Mouse (Mus musculus) kidney, embryonic 15.5 days (tissue): ENCODE results near the gene Golga5. TPM values are rescaled to one million over a fixed set of nuclear protein-coding genes. Genes with fewer than 3 reads are reported as not detected.

ENCODE experiments used
- ATAC-seq: fragments of 200-750 bp; cut with Nextera tagmentation; replicated peaks from 2 replicates; pipeline ENCODE4 v1.8.0; 2017; ENCODE audit warnings: moderate TSS enrichment; ENCODE audit not compliant: low FRiP score
- H3K27ac ChIP-seq: fragments of 300-500 bp; sonication (generic); 2 replicates; pipeline ENCODE4 v1.5.1; 2015; ENCODE audit warnings: mild to moderate bottlenecking, inconsistent platforms
- H3K27me3 ChIP-seq: fragments of 300-500 bp; sonication (generic); 2 replicates; pipeline ENCODE4 v1.6.1; 2015; ENCODE audit warnings: inconsistent platforms
- H3K36me3 ChIP-seq: fragments of 300-500 bp; sonication (generic); 2 replicates; pipeline ENCODE4 v1.6.1; 2015; ENCODE audit warnings: inconsistent platforms
- H3K4me1 ChIP-seq: fragments of 300-500 bp; sonication (generic); 2 replicates; pipeline ENCODE4 v1.6.1; 2015; ENCODE audit warnings: inconsistent platforms
- H3K4me2 ChIP-seq: fragments of 300-500 bp; sonication (generic); 2 replicates; pipeline ENCODE4 v1.6.1; 2015; ENCODE audit warnings: moderate library complexity, mild to moderate bottlenecking, inconsistent platforms
- H3K4me3 ChIP-seq: fragments of 300-500 bp; sonication (generic); replicated peaks from 2 replicates; pipeline ENCODE4 v1.5.1; 2015; ENCODE audit warnings: mild to moderate bottlenecking, inconsistent platforms
- H3K9ac ChIP-seq: fragments of 300-500 bp; sonication (generic); 2 replicates; pipeline ENCODE4 v1.6.1; 2015; ENCODE audit warnings: mild to moderate bottlenecking, inconsistent platforms
- H3K9me3 ChIP-seq: fragments of 300-500 bp; sonication (generic); replicated peaks from 2 replicates; pipeline ENCODE4 v1.6.1; 2016; ENCODE audit warnings: inconsistent platforms
- WGBS: fragments of 180-500 bp; shearing (Covaris S2); methylation state at CpG from one replicate; pipeline ENCODE4 v1.1.7; 2015; ENCODE audit warnings: mixed read lengths; 5-methylcytosine and 5-hydroxymethylcytosine counted together
- polyA plus RNA-seq: library from polyadenylated mRNA; unstranded; fragments of >200 nt; fragmentation: Nextera tagmentation; extraction: Ambion mirVana; gene quantifications from 2 replicates; pipeline ENCODE4 v1.2.1, GENCODE M21; 2015

The Golga5 gene
- 35.2 and 38.5 TPM in 2 replicates for polyA plus RNA-seq

DNA sequence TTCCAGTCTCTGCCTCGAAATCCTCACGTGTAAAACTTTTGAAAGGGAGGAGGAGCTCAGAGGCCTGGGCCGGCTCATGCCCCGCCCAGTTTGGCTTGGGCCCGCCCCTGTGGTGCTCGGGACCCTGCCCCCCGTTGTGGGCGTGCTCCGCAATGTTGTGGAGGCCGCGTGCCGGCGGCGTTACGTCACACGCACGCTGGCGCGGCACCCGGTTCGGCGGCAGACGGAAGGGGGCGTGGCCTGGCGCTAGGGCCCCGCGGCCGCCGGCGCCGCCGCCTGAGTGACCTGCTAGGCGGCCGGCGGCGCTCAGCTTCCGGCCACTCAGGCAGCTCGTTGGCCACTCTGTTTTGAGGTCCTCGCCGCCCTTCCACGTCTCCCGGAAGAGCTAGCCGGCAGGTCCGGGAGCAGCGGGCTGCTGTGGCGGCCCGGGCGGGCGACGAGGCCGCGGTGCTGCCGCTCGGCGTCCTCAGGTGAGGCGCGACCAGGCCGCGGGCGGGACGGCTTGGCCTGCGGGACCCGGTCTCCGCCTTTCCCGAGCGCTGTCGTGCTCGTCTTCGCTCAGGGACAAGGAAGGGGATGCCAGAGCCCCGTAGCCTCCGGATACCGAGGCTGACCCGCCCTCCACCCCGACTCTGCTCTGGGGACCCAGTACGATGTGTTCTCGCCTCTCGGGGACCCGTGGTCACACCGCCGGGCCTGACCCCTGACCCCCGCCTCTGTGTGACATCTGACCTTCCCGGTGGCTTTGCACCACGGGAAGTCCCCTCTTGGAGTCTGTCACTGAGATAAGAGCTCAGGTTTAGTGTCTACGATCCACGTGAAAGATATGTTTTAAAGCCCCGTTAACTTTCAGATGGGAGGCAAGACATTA, at the start of gene Golga5:
Gene Golga5 (plus strand): TSS at position 242 of the 871 bp plus-strand sequence.
- under 1% methylated on average over 86 of the region's 86 CpGs for WGBS
- Histone ChIP-seq H3K27me3 (no peaks in the 10 kb centered on the region), H3K4me3 (peak within 1 kb of the TSS; percentile 100), H3K4me1 (peaks cover 7% of the 10 kb centered on the region), H3K4me2 (peak within 1 kb of the TSS; percentile 71), H3K27ac (peak within 1 kb of the TSS; percentile 80), H3K36me3 (peaks cover 21% of the 10 kb centered on the region), H3K9ac (peak within 1 kb of the TSS; percentile 83), H3K9me3 (no peaks in the 10 kb centered on the region)
- peak; percentile 99 for ATAC-seq

DNA sequence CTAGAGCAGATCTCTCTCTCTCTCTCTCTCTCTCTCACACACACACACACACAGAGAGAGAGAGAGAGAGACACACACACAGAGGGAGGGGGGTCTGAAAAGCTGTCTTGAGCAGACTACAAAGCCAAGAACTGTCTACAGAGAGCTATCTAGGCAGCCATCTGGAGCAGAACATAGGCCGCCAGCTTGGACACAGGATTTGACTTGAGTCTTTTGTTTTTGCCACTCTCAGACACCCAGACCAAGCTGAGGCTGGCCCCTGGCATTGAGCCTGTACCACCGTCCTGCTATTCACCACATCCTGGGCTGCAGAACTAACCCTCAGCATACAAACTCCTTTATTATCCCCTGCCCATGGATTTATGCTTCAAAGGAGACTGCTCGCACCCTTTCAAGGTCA, 49.4 kb upstream of the Golga5 start:
- Histone ChIP-seq H3K27ac (peak overlapping the region; percentile 71), H3K4me3 (no peak overlapping the region), H3K9me3 (no peaks in the 10 kb centered on the region), H3K4me2 (no peak overlapping the region), H3K27me3 (no peaks in the 10 kb centered on the region), H3K9ac (no peak overlapping the region), H3K36me3 (peaks cover 12% of the 10 kb centered on the region; the same call in 1 of the 2 replicates), H3K4me1 (peaks cover 16% of the 10 kb centered on the region)
- 66% methylated on average over 3 of the region's 3 CpGs for WGBS
- no peak for ATAC-seq

DNA sequence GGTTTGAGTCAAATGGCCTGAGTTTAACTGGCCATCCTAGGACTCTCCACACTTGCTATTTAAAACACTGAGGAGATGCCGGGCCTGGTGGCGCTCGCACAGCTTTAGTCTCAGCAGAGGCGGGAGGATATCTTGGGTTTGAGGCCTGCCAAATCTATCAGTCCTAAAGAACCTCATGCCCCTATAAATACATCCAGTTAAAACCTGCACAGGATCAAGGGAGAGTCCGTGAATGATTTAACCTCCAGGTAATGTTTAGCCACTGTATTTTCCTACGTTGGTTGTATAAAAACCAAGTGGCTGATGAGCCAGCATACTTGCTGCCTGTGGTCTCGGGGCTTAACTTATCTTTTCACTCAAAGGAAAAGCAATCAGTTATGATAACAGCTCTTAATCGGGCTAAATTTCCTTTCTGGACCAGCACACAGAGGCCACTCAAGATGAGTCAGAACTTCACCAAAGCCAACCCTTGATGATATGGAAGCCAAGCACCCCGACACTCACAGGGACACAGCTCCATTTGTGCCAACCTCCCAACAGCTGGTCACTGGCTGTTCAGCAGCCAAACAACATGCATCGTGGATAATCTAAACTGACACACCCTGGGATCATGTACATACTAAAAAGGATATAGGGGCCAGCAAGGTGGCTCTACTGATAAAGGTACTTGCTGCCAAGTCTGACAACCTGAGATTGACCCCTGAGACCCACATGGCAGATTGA, 48.6 kb upstream of the Golga5 start:
- peaks cover 12% of the 10 kb centered on the region; the same call in 1 of the 2 replicates for H3K36me3 ChIP-seq
- no peak overlapping the region for H3K4me3 ChIP-seq
- H3K4me2 ChIP-seq, result no peak overlapping the region
- H3K4me1 ChIP-seq, result peaks cover 16% of the 10 kb centered on the region
- peak; percentile 31; the same call in 1 of the 2 replicates for ATAC-seq
- WGBS, result 76% methylated on average over 10 of the region's 10 CpGs
- no peak overlapping the region for H3K9ac ChIP-seq
- no peaks in the 10 kb centered on the region for H3K9me3 ChIP-seq
- H3K27ac ChIP-seq, result peak overlapping the region; percentile 71
- H3K27me3 ChIP-seq, result no peaks in the 10 kb centered on the region

DNA sequence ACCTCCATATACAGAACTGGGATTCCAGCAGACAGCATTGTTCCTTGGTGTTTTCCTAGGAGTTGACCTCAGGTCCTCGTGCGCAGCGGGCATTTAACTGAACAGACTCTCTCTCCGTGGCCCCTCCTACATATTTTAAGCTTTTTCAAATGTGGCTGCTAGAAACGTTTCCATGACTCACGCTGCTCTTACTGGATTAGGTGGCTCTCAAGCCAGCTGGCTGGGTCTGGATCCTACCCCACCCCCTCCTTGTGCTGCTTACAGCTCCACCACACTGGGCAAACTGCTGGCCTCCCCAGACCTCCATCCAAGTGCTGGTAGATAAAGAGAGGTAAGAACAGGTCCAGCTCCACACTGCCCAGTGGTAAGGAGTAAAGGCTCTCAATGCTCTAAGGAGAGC, 46.9 kb upstream of the Golga5 start:
- Histone ChIP-seq H3K9ac (no peak overlapping the region), H3K27ac (no peak overlapping the region), H3K9me3 (no peaks in the 10 kb centered on the region), H3K36me3 (peaks cover 17% of the 10 kb centered on the region; the same call in 1 of the 2 replicates), H3K27me3 (no peaks in the 10 kb centered on the region), H3K4me2 (no peak overlapping the region), H3K4me1 (peaks cover 6% of the 10 kb centered on the region; the same call in 1 of the 2 replicates), H3K4me3 (no peak overlapping the region)
- 82% methylated on average over 6 of the region's 6 CpGs for WGBS
- 0 out of 2 replicates have a peak, but pooled peaks have one; percentile 13 for ATAC-seq

DNA sequence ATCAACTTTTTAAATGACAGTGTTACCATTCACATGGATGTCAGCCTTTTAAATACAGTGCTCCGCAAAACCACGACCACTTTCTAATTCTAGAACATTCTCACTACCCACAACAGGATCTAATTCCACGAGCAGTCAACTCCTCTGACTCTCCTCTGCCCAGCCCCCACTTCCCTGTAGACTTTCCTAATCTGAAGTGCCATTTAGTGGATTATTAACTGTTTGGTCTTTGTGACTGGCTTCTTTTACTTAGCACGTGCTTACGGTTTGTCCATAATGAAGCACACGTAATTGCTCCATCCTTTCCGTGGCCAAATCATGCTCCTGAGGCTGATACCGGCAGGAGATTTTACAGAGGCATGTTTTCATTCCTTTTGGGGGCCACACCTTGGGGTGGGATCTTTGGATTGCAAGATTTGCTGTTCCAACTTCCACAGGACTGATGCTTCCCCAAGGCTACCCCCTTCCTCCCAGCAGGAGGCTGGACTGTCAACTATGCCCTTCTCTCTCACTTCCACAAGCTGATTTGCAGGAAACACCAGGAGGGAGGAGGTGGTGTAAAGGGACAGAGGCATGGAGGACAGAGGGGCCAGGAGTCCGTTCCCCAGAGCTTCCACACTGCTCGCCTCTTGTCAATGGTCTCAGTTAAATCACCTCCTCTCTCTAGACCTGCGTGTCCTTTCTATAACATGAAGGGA, 46.2 kb upstream of the Golga5 start:
- 88% methylated on average over 11 of the region's 11 CpGs for WGBS
- peaks cover 17% of the 10 kb centered on the region; the same call in 1 of the 2 replicates for H3K36me3 ChIP-seq
- H3K27me3 ChIP-seq, result no peaks in the 10 kb centered on the region
- no peak overlapping the region for H3K4me3 ChIP-seq
- H3K4me1 ChIP-seq, result peaks cover 5% of the 10 kb centered on the region; the same call in 1 of the 2 replicates
- H3K9ac ChIP-seq, result no peak overlapping the region
- H3K27ac ChIP-seq, result no peak overlapping the region; the same call in 1 of the 2 replicates
- no peak for ATAC-seq
- H3K9me3 ChIP-seq, result no peaks in the 10 kb centered on the region
- no peak overlapping the region for H3K4me2 ChIP-seq

DNA sequence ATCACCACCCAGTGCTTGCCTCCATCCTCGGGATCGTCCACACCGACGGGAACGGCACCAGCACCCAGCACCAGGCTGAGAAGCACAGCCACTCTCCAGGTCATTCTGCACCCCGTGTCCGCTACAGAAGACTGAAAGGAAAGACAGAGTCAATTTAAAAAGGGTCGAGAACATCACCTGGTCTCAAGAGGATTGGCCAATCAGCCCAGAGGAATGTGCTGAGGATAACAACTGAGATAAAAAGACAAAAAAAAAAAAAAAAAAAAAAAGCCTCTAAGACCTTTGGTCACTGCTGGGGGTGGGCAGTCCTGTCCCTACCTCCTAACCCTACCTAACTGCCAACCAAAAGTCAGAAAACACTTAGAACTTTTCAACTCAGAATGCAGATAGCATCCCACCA, 45.3 kb upstream of the Golga5 start:
- Histone ChIP-seq H3K36me3 (peaks cover 17% of the 10 kb centered on the region; the same call in 1 of the 2 replicates), H3K4me3 (no peak overlapping the region), H3K27ac (no peak overlapping the region), H3K27me3 (no peaks in the 10 kb centered on the region), H3K4me1 (peaks cover 5% of the 10 kb centered on the region; the same call in 1 of the 2 replicates), H3K9me3 (no peaks in the 10 kb centered on the region), H3K9ac (no peak overlapping the region), H3K4me2 (no peak overlapping the region)
- ATAC-seq, result no peak
- WGBS, result 94% methylated on average over 8 of the region's 8 CpGs

DNA sequence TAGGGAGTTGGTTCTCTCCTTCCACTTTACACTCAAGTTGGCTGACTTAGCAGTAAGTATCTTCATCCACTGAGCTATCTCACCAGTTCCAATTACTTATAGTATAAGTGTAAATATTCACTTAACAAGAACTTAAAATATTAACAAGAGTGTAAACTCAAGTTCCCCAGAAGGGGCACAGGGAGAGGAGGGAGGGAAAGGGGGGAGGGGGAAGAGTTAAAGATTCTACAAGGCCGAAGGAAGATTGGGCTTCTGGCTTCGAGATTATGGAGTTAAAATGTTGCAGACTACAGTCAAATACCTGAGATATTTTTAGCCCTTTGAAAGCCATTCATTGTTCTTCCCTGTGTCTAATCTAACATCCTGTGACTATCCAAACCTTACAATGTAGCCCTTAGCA, 44.5 kb upstream of the Golga5 start:
- H3K36me3 ChIP-seq, result peaks cover 17% of the 10 kb centered on the region; the same call in 1 of the 2 replicates

DNA sequence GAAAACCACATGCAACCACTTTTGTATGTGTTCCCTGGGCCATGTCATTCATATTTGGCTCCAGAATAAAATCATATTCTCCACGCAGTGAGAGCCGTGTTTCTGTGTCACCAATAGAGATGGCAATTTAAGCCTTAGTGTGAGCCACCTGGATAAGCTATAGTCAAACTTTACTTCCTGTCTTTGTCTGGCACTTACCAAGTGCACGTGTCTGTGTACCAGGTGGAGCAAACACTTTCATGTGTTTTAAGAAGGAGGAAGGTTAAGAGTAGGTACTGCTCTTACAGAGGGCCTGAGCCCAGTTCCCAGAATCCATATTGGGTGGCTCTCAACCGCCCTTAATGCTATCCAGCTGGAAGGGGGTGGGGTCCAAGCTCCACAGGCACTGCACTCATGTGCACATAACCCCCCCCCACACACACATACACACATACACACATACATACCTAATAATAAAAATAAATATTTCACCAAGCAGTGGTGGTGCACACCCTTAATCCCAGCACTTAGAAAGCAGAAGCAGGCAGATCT, 43.8 kb upstream of the Golga5 start:
- WGBS, result 81% methylated on average over 4 of the region's 4 CpGs
- peaks cover 17% of the 10 kb centered on the region; the same call in 1 of the 2 replicates for H3K36me3 ChIP-seq
- H3K9me3 ChIP-seq, result no peaks in the 10 kb centered on the region
- no peak overlapping the region for H3K9ac ChIP-seq
- H3K27ac ChIP-seq, result no peak overlapping the region
- no peaks in the 10 kb centered on the region for H3K27me3 ChIP-seq
- no peak for ATAC-seq
- H3K4me3 ChIP-seq, result no peak overlapping the region
- no peaks in the 10 kb centered on the region for H3K4me1 ChIP-seq
- H3K4me2 ChIP-seq, result no peak overlapping the region

More for the DNA sequence above, 44.5 kb upstream of the Golga5 start:
- no peak overlapping the region for H3K9ac ChIP-seq
- no peak overlapping the region for H3K4me3 ChIP-seq
- 77% methylated on average over 2 of the region's 2 CpGs for WGBS
- H3K27ac ChIP-seq, result no peak overlapping the region
- ATAC-seq, result no peak
- no peak overlapping the region for H3K4me2 ChIP-seq
- H3K4me1 ChIP-seq, result peaks cover 5% of the 10 kb centered on the region; the same call in 1 of the 2 replicates
- no peaks in the 10 kb centered on the region for H3K9me3 ChIP-seq
- H3K27me3 ChIP-seq, result no peaks in the 10 kb centered on the region

DNA sequence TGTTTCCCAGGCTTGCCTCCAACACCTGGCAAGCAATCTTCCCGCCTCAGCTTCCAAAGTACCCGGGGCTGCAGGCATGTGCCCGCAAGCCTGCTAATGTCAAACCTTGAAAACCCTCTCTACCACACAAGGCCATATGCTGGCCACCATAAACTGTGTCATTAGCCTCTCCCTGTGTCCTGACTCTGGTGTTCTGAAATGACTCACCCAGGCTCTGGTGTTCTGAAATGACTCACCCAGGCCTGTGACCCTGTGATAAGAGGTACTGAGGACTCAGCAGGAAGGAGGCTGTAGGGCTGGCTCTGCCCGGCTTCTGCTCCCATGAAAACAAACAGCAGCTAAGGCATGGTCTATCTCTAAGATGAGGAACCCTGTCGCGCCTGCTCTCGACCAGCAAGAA, 42.6 kb upstream of the Golga5 start:
- H3K4me1 ChIP-seq, result no peaks in the 10 kb centered on the region
- H3K27ac ChIP-seq, result no peak overlapping the region
- H3K9ac ChIP-seq, result no peak overlapping the region
- H3K4me2 ChIP-seq, result no peak overlapping the region
- no peaks in the 10 kb centered on the region for H3K9me3 ChIP-seq
- H3K27me3 ChIP-seq, result no peaks in the 10 kb centered on the region
- H3K36me3 ChIP-seq, result peaks cover 17% of the 10 kb centered on the region; the same call in 1 of the 2 replicates
- no peak for ATAC-seq
- H3K4me3 ChIP-seq, result no peak overlapping the region
- WGBS, result 91% methylated on average over 7 of the region's 7 CpGs

DNA sequence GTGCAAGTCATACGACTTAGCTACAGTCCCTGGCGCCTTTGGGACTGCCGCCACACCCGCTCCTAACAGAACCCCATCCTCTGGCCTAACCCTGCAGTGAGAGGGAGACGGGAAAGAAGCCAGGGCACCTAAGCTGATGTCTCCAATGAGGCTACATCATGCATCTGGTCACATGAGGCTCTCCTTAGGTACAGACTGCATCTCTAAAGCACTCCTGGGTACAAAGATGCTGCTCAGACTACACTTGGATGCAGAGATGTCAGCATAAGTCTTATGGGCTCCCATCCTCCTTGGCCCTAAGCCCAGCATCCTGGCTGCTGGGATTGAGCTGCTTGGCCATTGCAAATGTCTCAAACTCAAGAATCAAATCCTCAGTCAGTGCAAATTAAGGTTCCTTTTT, 39.3 kb upstream of the Golga5 start:
- no peaks in the 10 kb centered on the region for H3K27me3 ChIP-seq
- peaks cover 5% of the 10 kb centered on the region; the same call in 1 of the 2 replicates for H3K36me3 ChIP-seq
- no peak overlapping the region for H3K4me3 ChIP-seq
- no peak overlapping the region for H3K27ac ChIP-seq
- H3K9ac ChIP-seq, result no peak overlapping the region
- WGBS, result 97% methylated on average over 5 of the region's 5 CpGs
- no peaks in the 10 kb centered on the region for H3K4me1 ChIP-seq
- H3K9me3 ChIP-seq, result no peaks in the 10 kb centered on the region
- ATAC-seq, result no peak
- H3K4me2 ChIP-seq, result no peak overlapping the region

DNA sequence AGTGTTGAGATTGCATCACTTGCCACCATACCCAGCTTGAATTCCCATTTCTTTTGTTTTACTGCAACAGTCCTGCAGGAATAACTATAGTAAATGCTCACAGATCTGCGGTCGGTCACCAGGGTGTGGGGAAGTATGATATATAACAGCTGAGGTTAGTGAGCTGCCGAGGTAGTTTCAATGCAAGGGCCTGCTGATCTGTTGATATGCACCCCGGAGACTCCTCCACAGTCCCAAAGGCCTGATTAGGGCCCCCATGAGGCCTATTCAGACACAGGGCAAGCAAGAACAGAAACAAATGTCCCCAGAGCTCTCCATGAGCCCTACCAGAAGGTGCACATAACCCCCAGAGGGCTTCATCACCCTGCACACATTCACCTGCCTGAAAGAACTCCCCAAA, 38.7 kb upstream of the Golga5 start:
- Histone ChIP-seq H3K4me2 (no peak overlapping the region), H3K27ac (no peak overlapping the region), H3K9me3 (no peaks in the 10 kb centered on the region), H3K36me3 (peaks cover 5% of the 10 kb centered on the region; the same call in 1 of the 2 replicates), H3K4me1 (no peaks in the 10 kb centered on the region), H3K27me3 (no peaks in the 10 kb centered on the region), H3K4me3 (no peak overlapping the region), H3K9ac (no peak overlapping the region)
- WGBS, result 76% methylated on average over 4 of the region's 4 CpGs
- ATAC-seq, result no peak
